Mouse (Mus musculus) embryonic facial prominence, embryonic 10.5 days (tissue): ENCODE measurements around the gene Prkch. TPM values are rescaled to one million over a fixed set of nuclear protein-coding genes. Genes with fewer than 3 reads are reported as not detected.

Experiments
- DNase-seq: peaks from one replicate; pipeline ENCODE4 v3.0.0-alpha.2; 2017; ENCODE audit warnings: low spot score
- H3K27ac ChIP-seq: fragments of 300-500 bp; sonication (generic); replicated peaks from 2 replicates; pipeline ENCODE4 v1.5.1; 2016; ENCODE audit warnings: mild to moderate bottlenecking
- H3K27me3 ChIP-seq: fragments of 300-500 bp; sonication (generic); replicated peaks from 2 replicates; pipeline ENCODE4 v1.6.1; 2016; ENCODE audit warnings: low read depth, mild to moderate bottlenecking; ENCODE audit not compliant: poor library complexity, severe bottlenecking
- H3K36me3 ChIP-seq: fragments of 300-500 bp; sonication (generic); replicated peaks from 2 replicates; pipeline ENCODE4 v1.6.1; 2016; ENCODE audit warnings: mild to moderate bottlenecking, moderate library complexity
- H3K4me1 ChIP-seq: fragments of 300-500 bp; sonication (generic); 2 replicates; pipeline ENCODE4 v1.6.1; 2016
- H3K4me3 ChIP-seq: fragments of 300-500 bp; sonication (generic); 2 replicates; pipeline ENCODE4 v1.5.1; 2016; ENCODE audit warnings: mild to moderate bottlenecking, moderate library complexity
- H3K9me3 ChIP-seq: fragments of 300-500 bp; sonication (generic); 2 replicates; pipeline ENCODE4 v1.6.1; 2016; ENCODE audit warnings: mild to moderate bottlenecking
- WGBS: fragments of 180-500 bp; shearing (Covaris S2); methylation state at CpG from one replicate; pipeline ENCODE4 v1.1.7; 2016; 5-methylcytosine and 5-hydroxymethylcytosine counted together
- polyA plus RNA-seq: library from polyadenylated mRNA; unstranded; fragments of >200 nt; fragmentation: Nextera tagmentation; extraction: Ambion mirVana; gene quantifications from 2 replicates; pipeline ENCODE4 v1.2.1, GENCODE M21; 2016

Prkch gene
- polyA plus RNA-seq, 1 experiment from 2014 or later = 6.7 TPM

GRCm38 (mm10) chr12:73632671-73633244 lies 48.2 kb downstream of the Prkch start:
- Histone ChIP-seq H3K27me3 (no peaks in the 10 kb centered on the region), H3K4me1 (peaks cover 26% of the 10 kb centered on the region), H3K9me3 (no peaks in the 10 kb centered on the region), H3K4me3 (no peak overlapping the region), H3K36me3 (no peaks in the 10 kb centered on the region), H3K27ac (no peak overlapping the region)
- peak; percentile 23 for DNase-seq
- 16% methylated on average over 8 of the region's 8 CpGs for WGBS

- Histone ChIP-seq H3K9me3 (no peaks in the 10 kb centered on the region), H3K27ac (no peak overlapping the region), H3K4me3 (no peak overlapping the region), H3K36me3 (no peaks in the 10 kb centered on the region), H3K27me3 (no peaks in the 10 kb centered on the region), H3K4me1 (peaks cover 26% of the 10 kb centered on the region)
- DNase-seq = no peak
- WGBS = 85% methylated on average over 4 of the region's 4 CpGs
Measured at GRCm38 (mm10) chr12:73633707-73634106, 49.1 kb downstream of the Prkch start.

GRCm38 (mm10) chr12:73639571-73639970 lies 55.0 kb downstream of the Prkch start:
- H3K9me3 ChIP-seq = no peaks in the 10 kb centered on the region
- H3K27me3 ChIP-seq = no peaks in the 10 kb centered on the region
- H3K36me3 ChIP-seq = no peaks in the 10 kb centered on the region
- H3K4me1 ChIP-seq = no peaks in the 10 kb centered on the region
- no peak overlapping the region for H3K27ac ChIP-seq
- no peak overlapping the region for H3K4me3 ChIP-seq
- WGBS = 80% methylated on average over 2 of the region's 2 CpGs
- DNase-seq = no peak

GRCm38 (mm10) chr12:73641183-73641582 lies 56.6 kb downstream of the Prkch start:
- WGBS = 83% methylated on average over 13 of the region's 13 CpGs
- Histone ChIP-seq H3K36me3 (no peaks in the 10 kb centered on the region), H3K9me3 (no peaks in the 10 kb centered on the region), H3K27me3 (no peaks in the 10 kb centered on the region), H3K4me3 (no peak overlapping the region), H3K27ac (no peak overlapping the region), H3K4me1 (no peaks in the 10 kb centered on the region)
- DNase-seq = no peak

GRCm38 (mm10) chr12:73645216-73645615 lies 60.6 kb downstream of the Prkch start:
- H3K4me3 ChIP-seq = no peak overlapping the region
- no peaks in the 10 kb centered on the region for H3K36me3 ChIP-seq
- no peaks in the 10 kb centered on the region for H3K9me3 ChIP-seq
- no peak for DNase-seq
- H3K4me1 ChIP-seq = peaks cover 2% of the 10 kb centered on the region; the same call in 1 of the 2 replicates
- WGBS = 92% methylated on average over 6 of the region's 6 CpGs
- H3K27me3 ChIP-seq = no peaks in the 10 kb centered on the region
- no peak overlapping the region for H3K27ac ChIP-seq

- no peaks in the 10 kb centered on the region for H3K36me3 ChIP-seq
- DNase-seq = no peak
- H3K4me1 ChIP-seq = peaks cover 2% of the 10 kb centered on the region; the same call in 1 of the 2 replicates
- no peak overlapping the region for H3K27ac ChIP-seq
- H3K27me3 ChIP-seq = no peaks in the 10 kb centered on the region
- WGBS = 90% methylated on average over 2 of the region's 2 CpGs
- no peak overlapping the region for H3K4me3 ChIP-seq
- H3K9me3 ChIP-seq = no peaks in the 10 kb centered on the region
Measured at GRCm38 (mm10) chr12:73647686-73648085, 63.1 kb downstream of the Prkch start.

GRCm38 (mm10) chr12:73656568-73657204 lies 72.1 kb downstream of the Prkch start:
- Histone ChIP-seq H3K36me3 (no peaks in the 10 kb centered on the region), H3K4me1 (peaks cover 3% of the 10 kb centered on the region; the same call in 1 of the 2 replicates), H3K27ac (no peak overlapping the region), H3K9me3 (no peaks in the 10 kb centered on the region), H3K27me3 (no peaks in the 10 kb centered on the region), H3K4me3 (no peak overlapping the region)
- WGBS = 86% methylated on average over 18 of the region's 18 CpGs
- no peak for DNase-seq

- Histone ChIP-seq H3K36me3 (no peaks in the 10 kb centered on the region), H3K4me1 (no peaks in the 10 kb centered on the region), H3K4me3 (no peak overlapping the region), H3K9me3 (no peaks in the 10 kb centered on the region), H3K27ac (no peak overlapping the region), H3K27me3 (no peaks in the 10 kb centered on the region)
- no peak for DNase-seq
- WGBS = 84% methylated on average over 3 of the region's 3 CpGs
Measured at GRCm38 (mm10) chr12:73663421-73663820, 78.8 kb downstream of the Prkch start.

- Histone ChIP-seq H3K9me3 (no peaks in the 10 kb centered on the region), H3K4me3 (no peak overlapping the region), H3K27me3 (no peaks in the 10 kb centered on the region), H3K36me3 (no peaks in the 10 kb centered on the region), H3K4me1 (peaks cover 8% of the 10 kb centered on the region; the same call in 1 of the 2 replicates), H3K27ac (no peak overlapping the region)
- DNase-seq = no peak
- WGBS = 90% methylated on average over 2 of the region's 2 CpGs
Measured at GRCm38 (mm10) chr12:73666701-73667100, 82.1 kb downstream of the Prkch start.

- Histone ChIP-seq H3K27me3 (no peaks in the 10 kb centered on the region), H3K27ac (no peak overlapping the region), H3K9me3 (no peaks in the 10 kb centered on the region), H3K36me3 (no peaks in the 10 kb centered on the region), H3K4me3 (no peak overlapping the region), H3K4me1 (peaks cover 12% of the 10 kb centered on the region; the same call in 1 of the 2 replicates)
- WGBS = 80% methylated on average over 7 of the region's 7 CpGs
- DNase-seq = no peak
Measured at GRCm38 (mm10) chr12:73667607-73668006, 83.0 kb downstream of the Prkch start.

GRCm38 (mm10) chr12:73670739-73671138 lies 86.1 kb downstream of the Prkch start:
- Histone ChIP-seq H3K9me3 (no peaks in the 10 kb centered on the region), H3K4me1 (peaks cover 29% of the 10 kb centered on the region), H3K36me3 (no peaks in the 10 kb centered on the region), H3K27me3 (no peaks in the 10 kb centered on the region), H3K27ac (0 out of 2 replicates have a peak overlapping the region, but pooled peaks have one; percentile 15), H3K4me3 (no peak overlapping the region)
- WGBS = 85% methylated on average over 6 of the region's 6 CpGs
- DNase-seq = no peak

GRCm38 (mm10) chr12:73671540-73671939 lies 86.9 kb downstream of the Prkch start:
- no peaks in the 10 kb centered on the region for H3K36me3 ChIP-seq
- no peak overlapping the region for H3K4me3 ChIP-seq
- H3K27me3 ChIP-seq = no peaks in the 10 kb centered on the region
- peak overlapping the region; percentile 1; the same call in 1 of the 2 replicates for H3K27ac ChIP-seq
- DNase-seq = no peak
- no peaks in the 10 kb centered on the region for H3K9me3 ChIP-seq
- peaks cover 29% of the 10 kb centered on the region for H3K4me1 ChIP-seq
- WGBS = 40% methylated on average over 3 of the region's 3 CpGs

GRCm38 (mm10) chr12:73672007-73672406 lies 87.4 kb downstream of the Prkch start:
- H3K4me1 ChIP-seq = peaks cover 29% of the 10 kb centered on the region
- H3K36me3 ChIP-seq = no peaks in the 10 kb centered on the region
- no peak overlapping the region for H3K4me3 ChIP-seq
- H3K9me3 ChIP-seq = no peaks in the 10 kb centered on the region
- DNase-seq = no peak
- WGBS = 67% methylated on average over 4 of the region's 4 CpGs
- peak overlapping the region; percentile 1; the same call in 1 of the 2 replicates for H3K27ac ChIP-seq
- H3K27me3 ChIP-seq = no peaks in the 10 kb centered on the region
